Comparison of ENCODE assay signal across 24 mouse cellular contexts in genomic region chr6:90884631-90885030, GRCm38 (mm10).
A peak's percentile ranks its signal among the peaks of the same experiment; 100 is the strongest.
DNase-seq lines count a peak whose midpoint lies in the region; ATAC-seq lines count a peak whose summit lies in the region.
"Had no signal": no experiment of that assay in that cellular context is flagged by ENCODE, and none has a peak within 500 bp of the region (broad histone marks: within the 10 kb centered on the region; RNA-seq: fewer than 3 reads in every experiment).

No protein-coding gene starts in this region.

- WGBS in heart, embryonic 12.5 days = 27% methylated on average over 1 of the region's 1 CpGs
- 78% methylated on average over 1 of the region's 1 CpGs for WGBS in midbrain, embryonic 10.5 days
- 40% methylated on average over 1 of the region's 1 CpGs for WGBS in midbrain, embryonic 14.5 days

- no peaks in the 10 kb centered on the region for H3K9me3 ChIP-seq in heart, embryonic 12.5 days (replicated peaks)
- H3K9me3 ChIP-seq in midbrain, embryonic 10.5 days (replicated peaks) = no peaks in the 10 kb centered on the region
- no peaks in the 10 kb centered on the region for H3K9me3 ChIP-seq in midbrain, embryonic 14.5 days (ENCODE audit: control insufficient read depth, low read length)
- H3K9me3 ChIP-seq: hindbrain, embryonic 10.5 days; limb, embryonic 13.5 days; liver, embryonic 12.5 days; midbrain, embryonic 13.5 days had no signal

- peak; percentile 13 to 59 for DNase-seq in adrenal gland, adult (ENCODE audit: inconsistent age in 2 of 2, low spot score in 1 of 2)
- no peak for DNase-seq in adrenal gland, adult 18-20 months (ENCODE audit: low spot score in 2 of 2)
- no peak for DNase-seq in heart, postnatal 4 days
- no peak for DNase-seq in midbrain, embryonic 10.5 days (ENCODE audit: low spot score)
- DNase-seq in midbrain, embryonic 14.5 days = no peak
- DNase-seq in kidney, postnatal 25 days = peak; percentile 14 to 38
- DNase-seq in Muller cell, postnatal 12 days (ENCODE audit: inconsistent ontology term) = no peak
- DNase-seq: cerebellum, adult 8-10 months; cerebellum, postnatal 36 days; embryo, embryonic 11 days; gastrocnemius, adult 2 months; layer of hippocampus, postnatal 36 days; lung, adult 18-20 months; right cerebral cortex, postnatal 4 days; thymus, adult 18-20 months; thymus, postnatal 36 days had no signal

- no peaks in the 10 kb centered on the region for H3K36me3 ChIP-seq in heart, embryonic 12.5 days
- H3K36me3 ChIP-seq in midbrain, embryonic 10.5 days = no peaks in the 10 kb centered on the region
- no peaks in the 10 kb centered on the region for H3K36me3 ChIP-seq in midbrain, embryonic 14.5 days (ENCODE audit: control insufficient read depth, insufficient read depth, low read length)
- H3K36me3 ChIP-seq: hindbrain, embryonic 10.5 days; limb, embryonic 13.5 days; liver, embryonic 12.5 days; midbrain, embryonic 13.5 days had no signal

- H3K4me2 ChIP-seq in heart, embryonic 12.5 days = no peak overlapping the region
- no peak overlapping the region for H3K4me2 ChIP-seq in midbrain, embryonic 14.5 days (ENCODE audit: low read length)
- H3K4me2 ChIP-seq: limb, embryonic 13.5 days; liver, embryonic 12.5 days; midbrain, embryonic 13.5 days had no signal

- ATAC-seq in heart, embryonic 12.5 days (ENCODE audit: insufficient number of reproducible peaks, low FRiP score) = no peak
- ATAC-seq in midbrain, embryonic 14.5 days (ENCODE audit: low FRiP score, low TSS enrichment) = no peak
- ATAC-seq: forebrain, embryonic 14.5 days; intestine, postnatal 0 days; liver, embryonic 12.5 days; midbrain, embryonic 13.5 days had no signal

- peak overlapping the region; percentile 24; the same call in 1 of the 2 replicates for H3K27ac ChIP-seq in heart, embryonic 12.5 days (ENCODE audit: poor library complexity, severe bottlenecking)
- H3K27ac ChIP-seq in midbrain, embryonic 10.5 days (replicated peaks) = peak overlapping the region; percentile 3; the same call in 1 of the 2 replicates
- no peak overlapping the region for H3K27ac ChIP-seq in midbrain, embryonic 14.5 days (replicated peaks; ENCODE audit: low read depth, low read length)
- H3K27ac ChIP-seq: gastrocnemius, adult 2 months; hindbrain, embryonic 10.5 days; limb, embryonic 13.5 days; liver, embryonic 12.5 days; midbrain, embryonic 13.5 days had no signal

- H3K4me3 ChIP-seq in heart, embryonic 12.5 days = no peak overlapping the region
- no peak overlapping the region for H3K4me3 ChIP-seq in midbrain, embryonic 10.5 days
- H3K4me3 ChIP-seq in midbrain, embryonic 14.5 days (replicated peaks; ENCODE audit: low read depth, low read length) = no peak overlapping the region
- H3K4me3 ChIP-seq: gastrocnemius, adult 2 months; hindbrain, embryonic 10.5 days; limb, embryonic 13.5 days; liver, embryonic 12.5 days; midbrain, embryonic 13.5 days; myocyte had no signal

- no peaks in the 10 kb centered on the region for H3K27me3 ChIP-seq in heart, embryonic 12.5 days (replicated peaks)
- no peaks in the 10 kb centered on the region for H3K27me3 ChIP-seq in midbrain, embryonic 10.5 days (ENCODE audit: low read depth, poor library complexity, severe bottlenecking)
- H3K27me3 ChIP-seq in midbrain, embryonic 14.5 days (ENCODE audit: control insufficient read depth, insufficient read depth, low read length) = no peaks in the 10 kb centered on the region
- H3K27me3 ChIP-seq: limb, embryonic 13.5 days; liver, embryonic 12.5 days; midbrain, embryonic 13.5 days had no signal

- no peak overlapping the region for H3K9ac ChIP-seq in heart, embryonic 12.5 days
- H3K9ac ChIP-seq in midbrain, embryonic 14.5 days (replicated peaks; ENCODE audit: low read length) = no peak overlapping the region
- H3K9ac ChIP-seq: limb, embryonic 13.5 days; liver, embryonic 12.5 days; midbrain, embryonic 13.5 days had no signal

- H3K4me1 ChIP-seq in heart, embryonic 12.5 days (replicated peaks) = peaks cover 68% of the 10 kb centered on the region
- H3K4me1 ChIP-seq in midbrain, embryonic 10.5 days = 0 out of 2 replicates have a peak, but pooled peaks cover 5% of the 10 kb centered on the region
- H3K4me1 ChIP-seq in midbrain, embryonic 14.5 days (ENCODE audit: control insufficient read depth, insufficient read depth, low read length) = no peaks in the 10 kb centered on the region
- H3K4me1 ChIP-seq: limb, embryonic 13.5 days; liver, embryonic 12.5 days had no signal

Comparison
In these comparisons a context has a peak if more than half of its experiments do, and no peak if none do; other contexts are left out.
1. DNase-seq: peak in adrenal gland, adult (2 of 2) and kidney, postnatal 25 days (2 of 2); none in adrenal gland, adult 18-20 months (0 of 2), heart, postnatal 4 days (single experiment), midbrain, embryonic 10.5 days (single experiment), midbrain, embryonic 14.5 days (single experiment) and Muller cell, postnatal 12 days (single experiment).